Mouse (Mus musculus) liver, adult 2 months (tissue): ENCODE results near the gene Krt8.

Source experiments
- CTCF ChIP-seq: fragments of 200-500 bp; IDR thresholded peaks from 2 replicates; pipeline ENCODE4 v1.5.1; 2011; ENCODE audit warnings: low read depth, low read length, control low read depth
- POLR2A ChIP-seq: fragments of 200-500 bp; IDR thresholded peaks from 2 replicates; pipeline ENCODE4 v1.6.1; 2011; ENCODE audit warnings: low read length, control low read depth; ENCODE audit not compliant: insufficient read depth; ENCODE audit errors: extremely low read depth

DNA sequence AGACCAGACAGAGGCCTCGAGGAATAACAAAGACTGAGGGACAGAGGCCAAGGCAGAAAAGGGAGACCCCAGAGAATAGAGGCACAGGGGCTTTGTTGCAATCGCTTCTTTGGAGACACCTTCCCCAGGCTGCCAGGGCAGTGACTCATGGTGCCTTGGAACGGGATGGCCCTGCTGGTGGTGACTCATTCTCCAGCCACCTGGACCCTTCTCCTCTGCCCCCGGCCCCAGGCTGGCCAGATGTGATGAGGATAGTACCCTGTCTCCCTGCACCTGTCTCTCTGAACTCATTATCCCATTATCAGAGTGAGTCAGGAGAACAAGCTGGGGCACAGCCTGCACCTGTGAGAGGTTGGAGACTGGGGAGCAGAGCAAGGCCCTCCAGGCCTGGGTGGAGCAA, 1.0 kb upstream of the Krt8 start:
- TF ChIP-seq CTCF (no peak), POLR2A (no peak)
